Mouse (Mus musculus) forebrain, embryonic 11.5 days (tissue): ENCODE data around the gene Zbtb42. TPM values are rescaled to one million over a fixed set of nuclear protein-coding genes. Genes with fewer than 3 reads are reported as not detected.

ENCODE experiments used
- ATAC-seq: fragments of 200-750 bp; cut with Nextera tagmentation; replicated peaks from 2 replicates; pipeline ENCODE4 v1.8.0; 2017; ENCODE audit warnings: moderate TSS enrichment; ENCODE audit not compliant: low FRiP score
- DNase-seq: peaks from one replicate; pipeline ENCODE4 v3.0.0-alpha.2; 2017; ENCODE audit warnings: low spot score
- H3K27ac ChIP-seq: fragments of 300-500 bp; sonication (generic); 2 replicates; pipeline ENCODE4 v1.5.1; 2014; ENCODE audit warnings: low read depth, low read length
- H3K27me3 ChIP-seq: fragments of 300-500 bp; sonication (generic); 2 replicates; pipeline ENCODE4 v1.6.1; 2014; ENCODE audit warnings: mild to moderate bottlenecking, low read length, mixed read lengths; ENCODE audit not compliant: control insufficient read depth, insufficient read depth
- H3K36me3 ChIP-seq: fragments of 300-500 bp; sonication (generic); 2 replicates; pipeline ENCODE4 v1.6.1; 2014; ENCODE audit warnings: mild to moderate bottlenecking, low read length, moderate library complexity, mixed read lengths; ENCODE audit not compliant: control insufficient read depth, insufficient read depth
- H3K4me1 ChIP-seq: fragments of 300-500 bp; sonication (generic); replicated peaks from 2 replicates; pipeline ENCODE4 v1.6.1; 2014; ENCODE audit warnings: low read length, mixed read lengths; ENCODE audit not compliant: control insufficient read depth, insufficient read depth
- H3K4me2 ChIP-seq: fragments of 300-500 bp; sonication (generic); 2 replicates; pipeline ENCODE4 v1.6.1; 2014; ENCODE audit warnings: low read depth, mild to moderate bottlenecking, low read length, moderate library complexity, mixed read lengths; ENCODE audit not compliant: severe bottlenecking
- H3K4me3 ChIP-seq: fragments of 300-500 bp; sonication (generic); 2 replicates; pipeline ENCODE4 v1.5.1; 2014; ENCODE audit warnings: low read depth, low read length
- H3K9ac ChIP-seq: fragments of 300-500 bp; sonication (generic); 2 replicates; pipeline ENCODE4 v1.6.1; 2014; ENCODE audit warnings: low read length
- H3K9me3 ChIP-seq: fragments of 300-500 bp; sonication (generic); 2 replicates; pipeline ENCODE4 v1.6.1; 2016; ENCODE audit warnings: low read length, mixed read lengths; ENCODE audit not compliant: control insufficient read depth
- WGBS: fragments of 180-500 bp; shearing (Covaris S2); extraction: QIAGEN DNeasy Blood & Tissue Kit; methylation state at CpG from one replicate; pipeline ENCODE4 v1.1.7; 2014; 5-methylcytosine and 5-hydroxymethylcytosine counted together
- polyA plus RNA-seq: library from polyadenylated mRNA; unstranded; fragments of >200 nt; fragmentation: Nextera tagmentation; extraction: Ambion mirVana; gene quantifications from 2 replicates; pipeline ENCODE4 v1.2.1, GENCODE M21; 2014

Gene Zbtb42
- polyA plus RNA-seq, 1 experiment from 2014 or later: 5.3 TPM

DNA sequence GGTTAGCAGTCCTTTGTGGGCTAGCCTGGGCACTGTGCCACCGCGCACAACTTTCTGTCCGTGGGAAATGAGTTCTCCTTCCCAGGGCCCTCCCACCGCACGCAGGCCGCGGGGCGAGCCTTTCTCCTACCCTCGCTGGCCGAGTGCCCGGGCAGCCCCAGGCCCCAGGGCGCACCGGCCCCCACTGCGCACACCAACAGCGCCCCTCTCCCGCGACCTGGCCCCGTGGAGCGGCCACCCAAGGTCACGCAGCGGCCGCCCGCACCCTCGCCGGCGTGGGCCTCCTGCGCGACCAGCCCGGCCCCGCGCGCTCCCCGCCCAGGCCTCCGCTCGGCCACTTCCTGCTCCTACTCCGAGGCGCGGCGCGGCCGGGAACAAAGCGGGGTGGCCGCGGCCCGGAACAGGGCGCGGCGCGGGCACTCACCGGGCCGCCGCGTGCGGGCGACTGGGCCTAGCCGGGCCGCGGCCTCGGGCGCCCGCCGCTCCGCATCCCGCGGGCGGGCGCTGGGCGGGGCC, 5.0 kb upstream of the Zbtb42 start:
- ATAC-seq (no peak), DNase-seq (no peak)
- WGBS: under 1% methylated on average over 62 of the region's 68 CpGs
- Histone ChIP-seq H3K36me3 (peaks cover 12% of the 10 kb centered on the region; the same call in 1 of the 2 replicates), H3K4me3 (peak overlapping the region; percentile 98), H3K4me2 (peak overlapping the region; percentile 90), H3K4me1 (peaks cover 30% of the 10 kb centered on the region), H3K9me3 (no peaks in the 10 kb centered on the region), H3K27ac (peak overlapping the region; percentile 82), H3K9ac (peak overlapping the region; percentile 93), H3K27me3 (peaks cover 11% of the 10 kb centered on the region)

DNA sequence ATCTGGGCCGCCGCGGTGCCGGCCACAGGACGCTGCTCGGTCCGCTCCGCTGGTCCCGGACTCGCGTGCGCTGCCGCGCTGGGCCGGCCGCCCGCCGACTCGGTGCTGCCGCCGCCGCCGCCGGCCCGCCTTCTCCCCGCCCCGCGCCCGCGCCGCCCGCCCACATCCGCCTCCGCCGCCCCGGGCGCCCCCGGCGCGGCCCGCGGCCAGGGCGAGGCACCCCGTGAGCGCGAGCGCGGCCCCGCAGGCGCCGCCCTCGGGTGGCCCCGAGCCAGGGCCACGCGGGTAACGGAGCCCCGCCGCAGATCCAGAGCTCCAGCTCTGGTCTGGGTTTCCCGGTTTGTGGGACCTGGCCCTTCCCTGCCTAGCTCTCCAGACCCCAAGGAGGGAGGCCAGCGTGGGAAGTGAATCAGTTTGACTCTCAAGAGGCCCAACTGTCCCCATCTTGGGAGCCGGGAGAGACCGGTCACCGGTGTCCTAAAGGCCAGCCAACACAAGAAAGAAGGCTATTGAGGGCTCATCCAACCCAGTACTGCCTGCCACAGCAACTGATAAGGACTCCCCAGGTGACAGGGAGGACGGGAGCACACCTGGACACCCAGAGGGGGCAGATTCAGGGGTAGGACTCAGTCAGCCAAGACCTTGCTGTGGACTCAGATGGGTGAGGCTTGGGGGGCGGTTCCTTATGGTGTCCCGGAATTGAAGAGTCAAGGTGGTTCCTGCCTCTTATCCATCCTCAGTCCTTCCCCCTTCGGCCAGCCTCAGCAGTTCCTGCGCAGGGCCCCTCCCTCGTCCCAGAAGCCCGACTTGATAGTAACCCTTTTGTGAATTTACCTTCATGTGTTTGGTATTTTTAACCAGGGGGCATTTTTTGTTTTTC, 4.3 kb upstream of the Zbtb42 start, which contains the start of gene Akt1:
Akt1 (minus strand) TSS at position 753 of the 880 bp plus-strand sequence.
- Histone ChIP-seq H3K36me3 (peaks cover 12% of the 10 kb centered on the region; the same call in 1 of the 2 replicates), H3K9ac (peak within 1 kb of the TSS; percentile 93), H3K9me3 (no peaks in the 10 kb centered on the region), H3K27ac (peak within 1 kb of the TSS; percentile 82), H3K4me2 (peak within 1 kb of the TSS; percentile 90), H3K27me3 (peaks cover 17% of the 10 kb centered on the region), H3K4me3 (peak within 1 kb of the TSS; percentile 98), H3K4me1 (peaks cover 33% of the 10 kb centered on the region)
- under 1% methylated on average over 50 of the region's 70 CpGs for WGBS
- peak; percentile 72 for DNase-seq
- ATAC-seq: 0 out of 2 replicates have a peak, but pooled peaks have one; percentile 3

DNA sequence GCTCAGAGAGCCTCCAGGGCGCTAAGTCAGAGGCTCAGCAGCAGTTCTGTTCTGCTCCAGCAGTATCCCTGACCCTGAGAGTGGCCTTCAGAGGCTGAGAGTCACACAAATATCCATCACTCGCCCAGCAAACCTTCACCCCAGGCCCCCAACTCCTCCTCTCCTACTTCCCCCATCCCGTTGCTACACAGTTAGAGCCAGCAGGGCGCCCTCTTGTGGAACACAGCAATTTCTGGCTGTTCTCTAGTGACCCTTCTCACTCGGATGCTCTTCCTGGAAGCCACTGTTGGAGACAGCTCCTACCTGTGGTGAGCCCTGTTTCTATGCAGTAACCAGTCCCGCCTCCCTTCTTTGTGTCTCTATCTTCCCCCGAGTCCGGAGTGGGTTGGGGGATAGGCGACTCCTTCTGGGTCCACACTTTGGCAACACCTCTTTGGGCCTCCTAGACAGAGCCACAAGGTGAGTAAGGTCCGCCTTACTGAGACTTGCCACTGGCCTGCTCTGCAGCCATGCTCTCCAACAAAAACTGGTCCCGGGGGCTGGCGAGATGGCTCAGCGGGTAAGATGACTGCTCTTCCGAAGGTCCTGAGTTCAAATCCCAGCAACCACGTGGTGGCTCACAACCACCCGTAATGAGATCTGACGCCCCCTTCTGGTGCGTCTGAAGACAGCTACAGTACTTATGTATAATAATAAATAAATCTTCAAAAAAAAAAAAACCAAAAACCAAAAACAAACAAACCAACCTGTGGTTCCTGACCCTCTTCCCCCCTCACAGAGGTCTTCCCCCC, 3.2 kb upstream of the Zbtb42 start:
- DNase-seq (peak; percentile 89), ATAC-seq (peak; percentile 23)
- Histone ChIP-seq H3K4me1 (peaks cover 33% of the 10 kb centered on the region), H3K9me3 (no peaks in the 10 kb centered on the region), H3K27ac (peak overlapping the region; percentile 27; the same call in 1 of the 2 replicates), H3K4me2 (peak overlapping the region; percentile 90), H3K36me3 (peaks cover 6% of the 10 kb centered on the region; the same call in 1 of the 2 replicates), H3K27me3 (peaks cover 28% of the 10 kb centered on the region), H3K4me3 (peak overlapping the region; percentile 98), H3K9ac (peak overlapping the region; percentile 33; the same call in 1 of the 2 replicates)
- WGBS: 18% methylated on average over 18 of the region's 18 CpGs

DNA sequence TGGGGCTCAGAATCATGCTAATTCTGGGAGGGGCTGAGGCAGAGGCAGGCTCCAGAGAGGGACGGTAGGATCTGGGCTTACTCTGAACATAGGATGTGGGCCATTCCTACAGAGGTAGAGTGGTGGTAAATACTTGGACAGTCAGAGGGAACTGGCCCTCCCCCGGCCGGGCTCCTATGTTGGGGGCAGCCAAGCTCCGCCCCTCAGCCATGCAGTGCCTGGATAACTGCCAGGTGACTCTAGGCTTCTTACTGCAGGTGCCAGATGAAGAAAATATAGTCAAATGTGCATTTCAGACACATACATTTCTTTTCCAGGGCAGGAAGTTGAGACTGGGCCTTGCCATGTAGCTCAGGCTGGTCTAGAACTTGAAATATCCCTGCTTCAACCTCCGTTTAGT, 1.6 kb upstream of the Zbtb42 start:
- Histone ChIP-seq H3K27me3 (peaks cover 38% of the 10 kb centered on the region), H3K4me3 (no peak overlapping the region), H3K36me3 (no peaks in the 10 kb centered on the region), H3K9me3 (no peaks in the 10 kb centered on the region), H3K27ac (no peak overlapping the region), H3K4me2 (no peak overlapping the region), H3K4me1 (peaks cover 25% of the 10 kb centered on the region), H3K9ac (no peak overlapping the region)
- ATAC-seq: no peak
- DNase-seq: no peak
- WGBS: 74% methylated on average over 5 of the region's 5 CpGs

DNA sequence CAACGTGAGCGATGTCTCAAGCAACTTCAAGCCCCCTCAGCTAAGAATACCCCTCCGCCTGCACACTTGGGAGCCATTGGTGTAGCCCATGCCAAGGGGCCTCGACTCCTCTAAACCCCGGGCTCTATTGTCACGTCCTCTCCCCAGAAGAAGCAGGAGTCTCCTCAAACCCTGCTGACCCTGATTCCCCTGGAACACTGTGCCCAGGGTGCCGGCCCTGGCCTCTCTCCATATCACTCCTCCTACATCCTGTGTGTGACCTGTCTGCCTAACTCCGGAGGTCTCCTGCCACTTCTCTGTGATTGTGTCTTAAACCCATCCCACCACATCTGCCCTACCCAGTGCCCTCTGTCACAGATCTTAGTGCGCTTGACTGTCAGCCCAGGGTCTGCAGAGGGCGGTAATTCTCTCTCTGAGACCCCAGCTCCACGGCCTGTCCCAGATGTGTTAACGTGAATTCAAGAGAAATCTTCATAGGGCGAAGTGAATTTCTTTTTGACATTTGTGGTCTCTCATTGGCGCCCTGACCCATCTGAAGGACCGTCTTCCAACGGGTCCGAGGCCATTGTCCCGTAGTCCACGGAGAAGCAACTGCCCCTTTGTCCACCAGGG, 579 bp upstream of the Zbtb42 start:
- H3K4me3 ChIP-seq: peak overlapping the region; percentile 63
- peak overlapping the region; percentile 67 for H3K9ac ChIP-seq
- H3K4me1 ChIP-seq: peaks cover 18% of the 10 kb centered on the region
- DNase-seq (no peak), ATAC-seq (no peak)
- no peak overlapping the region for H3K27ac ChIP-seq
- H3K9me3 ChIP-seq: no peaks in the 10 kb centered on the region
- H3K4me2 ChIP-seq: peak overlapping the region; percentile 95
- no peaks in the 10 kb centered on the region for H3K36me3 ChIP-seq
- WGBS: 19% methylated on average over 19 of the region's 19 CpGs
- peaks cover 38% of the 10 kb centered on the region for H3K27me3 ChIP-seq

DNA sequence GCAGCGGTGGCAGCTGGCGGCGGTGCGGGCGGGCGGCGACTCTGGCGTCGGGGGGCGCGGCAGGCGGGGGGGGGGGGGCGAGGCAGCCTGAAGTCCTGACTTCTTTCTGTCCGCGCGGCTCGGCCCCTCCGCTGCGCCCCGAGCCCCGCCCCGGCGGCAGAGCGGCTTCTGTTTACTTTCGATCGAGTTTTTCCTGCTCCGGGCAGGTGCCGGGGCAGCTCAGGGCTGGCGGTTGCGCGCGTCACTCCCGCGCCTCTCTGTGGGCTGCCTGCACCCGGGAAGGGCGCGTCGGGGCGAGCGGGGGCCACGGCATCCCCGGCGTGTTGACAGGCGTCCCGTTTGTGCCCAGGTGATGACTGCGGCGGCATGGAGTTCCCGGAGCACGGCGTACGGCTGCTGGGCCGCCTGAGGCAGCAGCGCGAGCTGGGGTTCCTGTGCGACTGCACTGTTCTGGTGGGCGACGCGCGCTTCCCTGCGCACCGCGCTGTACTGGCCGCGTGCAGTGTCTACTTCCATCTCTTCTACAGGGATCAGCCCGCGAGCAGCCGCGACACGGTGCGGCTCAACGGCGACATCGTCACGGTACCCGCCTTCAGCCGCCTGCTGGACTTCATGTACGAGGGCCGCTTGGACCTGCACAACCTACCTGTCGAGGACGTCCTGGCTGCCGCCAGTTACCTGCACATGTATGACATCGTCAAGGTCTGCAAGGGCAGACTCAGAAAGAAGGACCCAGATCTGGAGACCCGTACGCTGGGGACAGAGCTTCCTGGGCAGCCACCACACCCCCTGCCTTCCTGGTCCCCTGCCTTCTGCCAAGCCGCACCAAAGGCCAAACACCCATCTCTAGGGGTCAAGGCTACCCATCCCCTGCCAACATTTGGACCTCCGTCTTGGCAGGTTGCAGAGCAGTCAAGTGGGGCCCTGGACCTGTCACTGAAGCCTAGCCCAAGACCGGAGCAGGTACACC, 684 bp downstream of the Zbtb42 start:
- WGBS: 4% methylated on average over 78 of the region's 87 CpGs
- DNase-seq: peak; percentile 71
- Histone ChIP-seq H3K36me3 (no peaks in the 10 kb centered on the region), H3K4me3 (peak overlapping the region; percentile 63), H3K4me2 (peak overlapping the region; percentile 95), H3K9me3 (no peaks in the 10 kb centered on the region), H3K9ac (peak overlapping the region; percentile 67), H3K27me3 (peaks cover 38% of the 10 kb centered on the region), H3K27ac (no peak overlapping the region), H3K4me1 (peaks cover 15% of the 10 kb centered on the region)
- ATAC-seq: peak; percentile 11; the same call in 1 of the 2 replicates

DNA sequence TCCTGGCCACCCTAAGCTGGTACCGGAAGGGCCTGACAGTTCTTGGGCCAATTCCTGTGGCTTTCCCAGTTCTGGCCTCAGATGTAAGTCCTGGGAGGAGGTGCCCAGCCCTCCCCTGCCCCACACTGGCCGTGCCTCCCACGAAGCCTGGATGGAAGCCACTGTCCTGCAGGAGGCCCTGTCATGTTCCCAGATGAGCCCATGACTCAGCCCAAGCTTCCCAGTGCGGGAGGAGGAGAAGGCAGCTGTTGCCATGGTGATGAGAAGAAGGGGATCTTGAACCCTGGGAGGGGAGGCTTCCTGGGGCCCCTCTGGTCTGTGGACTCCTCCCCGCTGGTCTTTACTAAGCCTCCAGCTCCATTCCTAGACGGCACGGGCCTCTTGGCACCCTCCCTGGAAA, 4.7 kb downstream of the Zbtb42 start:
- ATAC-seq: no peak
- Histone ChIP-seq H3K4me3 (no peak overlapping the region), H3K9me3 (no peaks in the 10 kb centered on the region), H3K4me1 (peaks cover 4% of the 10 kb centered on the region; the same call in 1 of the 2 replicates), H3K9ac (no peak overlapping the region), H3K27me3 (peaks cover 30% of the 10 kb centered on the region), H3K27ac (no peak overlapping the region), H3K4me2 (no peak overlapping the region), H3K36me3 (no peaks in the 10 kb centered on the region)
- no peak for DNase-seq
- WGBS: 51% methylated on average over 7 of the region's 7 CpGs
